Mouse (Mus musculus): ENCODE measurements around the gene Pbx1.

GRCm38 (mm10) chr1:168425017-168425705 is 6.9 kb downstream of the Pbx1 start:
- TF ChIP-seq CTCF (conservative IDR thresholded peaks at IDR 0.05; ENCODE audit: insufficient read depth, insufficient read length, low read depth, low read length): no peak
- TF ChIP-seq POLR2A (IDR thresholded peaks at IDR 0.05; ENCODE audit: low read depth, low read length): no peak
